Mouse (Mus musculus) CD4-positive, CD25-positive, alpha-beta regulatory T cell, adult 4 months (primary cell): ENCODE data around the gene Mif. TPM values are rescaled to one million over a fixed set of nuclear protein-coding genes. Genes with fewer than 3 reads are reported as not detected.

Experiments used
- ATAC-seq: one replicate; pipeline ENCODE4 v1.8.0; 2017
- polyA plus RNA-seq, 2 experiments: library from polyadenylated mRNA; unstranded; fragments of 100-300 nt; shearing (Covaris generic); gene quantifications; one replicate each; pipeline ENCODE4 v1.2.1; 2017

Gene Mif
- polyA plus RNA-seq, 2 experiments from 2014 or later: 486 to 555 TPM

DNA sequence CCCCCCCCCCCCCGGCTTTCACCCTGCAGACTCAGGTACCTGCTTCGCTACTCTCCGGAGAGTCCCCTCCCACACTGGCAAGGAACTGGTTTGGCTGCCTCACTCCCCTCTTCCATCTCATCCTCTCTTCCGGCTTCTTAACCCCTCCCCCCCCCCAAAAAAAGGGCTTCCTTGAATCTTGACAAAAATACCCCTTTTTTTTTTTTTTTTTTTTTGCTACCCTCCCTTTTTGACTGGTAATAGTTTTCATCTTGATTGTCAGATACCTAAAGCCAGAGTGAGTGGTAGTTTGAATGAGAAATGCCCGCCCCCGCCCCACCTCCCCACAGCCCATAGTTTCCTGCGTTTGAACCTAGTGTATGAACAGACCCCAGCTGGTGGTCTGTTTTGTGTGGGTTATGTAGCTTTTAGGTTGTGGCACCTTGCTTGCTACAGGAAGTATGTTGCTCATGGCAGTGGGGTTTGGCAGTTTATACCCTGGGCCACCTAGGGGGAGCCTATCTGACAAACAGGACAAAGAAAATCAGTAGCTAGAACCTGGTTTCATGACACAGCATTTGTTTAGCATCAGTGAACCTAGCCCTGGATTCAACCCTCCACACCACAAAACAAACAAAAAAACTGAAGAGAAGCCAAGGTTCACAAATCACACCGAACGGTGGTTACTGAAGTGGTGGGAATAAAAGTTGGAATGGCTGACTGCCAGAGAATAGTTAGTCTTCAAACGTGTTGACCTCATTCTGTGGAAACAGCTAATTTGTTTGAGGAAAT, 24.1 kb downstream of the Mif start:
- ATAC-seq: peak; percentile 41

- peak; percentile 57 for ATAC-seq
Observed at GRCm38 (mm10) chr10:75835307-75835706, 24.7 kb downstream of the Mif start.

- ATAC-seq: no peak
Observed at GRCm38 (mm10) chr10:75834721-75835120, 25.3 kb downstream of the Mif start.

DNA sequence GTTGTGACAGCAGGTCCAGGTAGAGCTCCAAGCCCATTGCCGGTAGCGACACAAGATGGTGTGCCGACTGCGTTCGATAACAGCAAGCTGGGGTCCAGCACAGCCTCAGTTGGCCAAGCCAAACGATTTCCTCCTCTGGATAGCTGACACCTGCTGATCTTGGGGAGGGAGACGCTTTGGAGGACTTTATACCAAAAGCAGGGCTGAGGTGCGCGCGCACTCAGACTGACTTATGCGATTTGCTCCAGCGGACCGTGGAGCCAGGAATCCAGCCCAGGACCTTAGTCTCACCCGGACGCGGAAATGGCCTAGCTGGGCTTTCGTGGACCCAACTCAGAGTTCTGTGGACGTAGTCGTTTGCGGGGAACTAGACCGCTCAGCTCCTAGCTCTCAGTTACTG, 25.8 kb downstream of the Mif start:
- peak; percentile 7 for ATAC-seq

- no peak for ATAC-seq
Observed at GRCm38 (mm10) chr10:75833456-75834080, 26.5 kb downstream of the Mif start.

- no peak for ATAC-seq
Observed at GRCm38 (mm10) chr10:75832272-75832895, 27.7 kb downstream of the Mif start.

- no peak for ATAC-seq
Observed at GRCm38 (mm10) chr10:75830275-75830670, 29.8 kb downstream of the Mif start.

DNA sequence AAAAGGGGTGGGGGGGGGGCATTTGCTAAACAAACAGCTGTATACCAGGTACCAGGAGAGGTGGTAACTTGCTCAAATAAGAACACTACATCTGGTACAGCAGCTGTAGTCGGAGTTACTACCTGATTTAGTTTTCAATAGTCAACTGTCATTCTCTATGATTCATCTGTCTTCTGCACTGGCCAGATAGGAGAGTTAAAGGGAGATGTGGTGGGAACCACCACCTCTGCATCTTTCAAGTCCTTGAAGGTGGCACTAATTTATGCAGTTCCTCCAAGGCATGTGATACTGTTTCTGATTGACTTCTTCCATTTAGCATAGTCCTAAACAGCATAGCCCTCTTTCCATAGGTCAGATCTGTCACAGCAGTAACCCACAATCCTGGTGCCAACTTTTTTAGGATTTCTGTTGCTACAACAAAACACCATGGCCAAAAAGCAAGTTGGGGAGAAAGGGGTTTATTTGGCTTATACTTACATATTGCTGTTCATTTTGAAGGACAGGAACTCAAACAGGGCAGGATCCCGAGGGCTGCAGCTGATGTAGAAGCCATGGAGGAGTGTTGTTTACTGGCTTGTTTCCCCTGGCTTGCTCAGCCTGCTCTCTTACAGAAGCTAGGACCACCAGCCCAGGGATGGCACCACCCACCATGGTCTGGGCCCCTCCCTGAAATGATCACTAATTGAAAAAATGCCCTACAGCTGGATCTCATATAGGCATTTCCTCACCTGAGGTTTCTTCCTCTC, 30.3 kb downstream of the Mif start:
- ATAC-seq: no peak

DNA sequence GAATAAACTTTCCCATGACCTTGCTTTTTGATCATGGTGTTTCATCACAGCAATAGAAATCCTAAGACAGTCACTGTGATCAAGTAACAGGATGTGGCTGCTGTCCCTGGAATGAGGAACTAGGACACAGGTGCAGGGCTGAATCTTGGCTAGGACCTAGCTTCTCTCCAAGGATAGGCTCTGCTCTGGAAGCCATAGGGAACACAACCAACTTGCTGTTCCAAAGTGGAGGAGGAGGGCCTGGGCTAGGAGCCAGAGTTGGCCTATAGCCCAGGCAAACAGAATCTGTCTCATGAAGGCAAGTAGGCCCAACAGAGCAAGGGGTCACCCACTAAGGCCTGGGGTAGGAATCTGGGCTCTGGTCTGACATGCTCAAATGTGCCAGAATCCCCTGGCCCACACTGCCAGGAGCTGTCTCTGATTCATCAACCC, 31.5 kb downstream of the Mif start:
- ATAC-seq: no peak

GRCm38 (mm10) chr10:75827668-75828360, 32.2 kb downstream of the Mif start:
- ATAC-seq: no peak

- no peak for ATAC-seq
Observed at GRCm38 (mm10) chr10:75824530-75824929, 35.5 kb downstream of the Mif start.

DNA sequence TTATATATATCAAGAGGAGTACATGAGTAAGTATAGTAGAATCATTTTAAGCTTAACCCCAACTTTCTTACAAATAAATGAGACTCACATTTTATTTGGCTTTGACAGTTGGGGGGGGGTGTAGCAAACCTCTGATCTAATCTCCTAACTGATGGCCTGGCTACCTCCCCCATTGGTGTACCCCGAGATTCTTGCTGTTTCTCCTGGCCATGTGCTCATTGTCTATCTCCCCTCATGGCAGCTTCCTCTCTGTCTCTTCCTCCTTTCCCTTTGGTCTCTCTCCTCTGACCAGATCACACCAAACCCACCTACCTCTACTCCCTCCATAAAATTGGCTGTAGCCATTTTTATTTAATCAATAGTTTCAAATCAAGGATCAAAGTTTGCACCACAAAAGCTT, 36.3 kb downstream of the Mif start:
- no peak for ATAC-seq

DNA sequence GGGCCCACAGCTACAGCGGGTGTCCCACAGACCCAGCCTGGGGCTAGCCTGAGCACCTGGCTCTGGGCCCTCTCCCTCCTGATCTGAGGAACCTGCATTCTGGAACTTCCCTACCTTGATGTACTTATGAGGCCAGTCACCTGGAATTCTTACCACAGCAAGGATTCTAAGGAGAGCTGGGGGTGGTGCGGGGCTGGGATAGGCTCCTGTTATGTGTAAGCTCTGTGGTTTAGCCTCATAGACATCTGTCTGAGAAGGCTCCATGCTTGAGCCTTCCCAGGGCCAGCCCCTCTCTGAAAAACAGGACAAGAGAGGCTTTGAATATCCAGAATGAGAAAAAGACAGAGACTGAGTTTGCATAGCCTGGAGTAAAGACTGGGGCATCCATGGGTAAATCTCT, 37.6 kb downstream of the Mif start, which contains the start of gene Gstt4:
Gene Gstt4 (minus strand): TSS at position 101 of the 400 bp plus-strand sequence.
- ATAC-seq: no peak

GRCm38 (mm10) chr10:75819882-75820281, 40.2 kb downstream of the Mif start:
- no peak for ATAC-seq

- ATAC-seq: no peak
Observed at GRCm38 (mm10) chr10:75818641-75819040, 41.4 kb downstream of the Mif start.

Other genes with a start within 250 kb of the Mif start
- 10 to 100 TPM in 1 of 2 experiments, 1 to 10 TPM in 1; 9.2 to 19.4 TPM for gene Susd2, start 216.2 kb downstream of the Mif start, polyA plus RNA-seq
- gene Cabin1, start 95.9 kb downstream of the Mif start, polyA plus RNA-seq: 10 to 100 TPM; 25.1 to 30.0 TPM
- 10 to 100 TPM; 73.3 to 80.4 TPM for gene Ddt, start 86.8 kb downstream of the Mif start, polyA plus RNA-seq
- gene Gm20441, start 79.3 kb downstream of the Mif start, polyA plus RNA-seq: not detected
- gene Gstt3, start 78.8 kb downstream of the Mif start, polyA plus RNA-seq: 10 to 100 TPM in 1 of 2 experiments, 1 to 10 TPM in 1; 6.4 to 16.8 TPM
- gene Gstt1, start 61.7 kb downstream of the Mif start, polyA plus RNA-seq: 1 to 10 TPM in 1 of 2 experiments, not detected in 1; 1.3 TPM
- gene Gstt4, start 37.7 kb downstream of the Mif start, polyA plus RNA-seq: not detected
- 10 to 100 TPM; 47.5 to 54.8 TPM for gene Gstt2, start 22.8 kb downstream of the Mif start, polyA plus RNA-seq
- gene Derl3, start 33.2 kb upstream of the Mif start, polyA plus RNA-seq: 1 to 10 TPM; 1.0 to 2.8 TPM
- gene Smarcb1, start 61.4 kb upstream of the Mif start, polyA plus RNA-seq: 100 to 1,000 TPM in 1 of 2 experiments, 10 to 100 TPM in 1; 98.5 to 160 TPM
- 10 to 100 TPM; 15.3 to 18.3 TPM for gene Chchd10, start 72.9 kb upstream of the Mif start, polyA plus RNA-seq
- 10 to 100 TPM in 1 of 2 experiments, 1 to 10 TPM in 1; 6.1 to 11.8 TPM for gene Mmp11, start 76.3 kb upstream of the Mif start, polyA plus RNA-seq
- under 1 TPM in 1 of 2 experiments, not detected in 1; 0.27 TPM for gene Gm867, start 80.4 kb upstream of the Mif start, polyA plus RNA-seq
- gene Vpreb3, start 82.8 kb upstream of the Mif start, polyA plus RNA-seq: 1 to 10 TPM; 1.3 to 2.1 TPM
- gene Gm5134, start 94.3 kb upstream of the Mif start, polyA plus RNA-seq: 1 to 10 TPM in 1 of 2 experiments, under 1 TPM in 1; 0.55 to 1.1 TPM
- gene Zfp280b, start 172.4 kb upstream of the Mif start, polyA plus RNA-seq: 1 to 10 TPM; 9.6 to 9.7 TPM